Mouse (Mus musculus) thymus, adult 2 months (tissue): ENCODE data around the gene Tap1.

Source experiments
- CTCF ChIP-seq: fragments of 200-500 bp; IDR thresholded peaks from 2 replicates; pipeline ENCODE4 v1.5.1; 2012; ENCODE audit warnings: mild to moderate bottlenecking, control low read depth, low read length, moderate library complexity, borderline replicate concordance; ENCODE audit not compliant: control insufficient read depth, poor library complexity, insufficient read depth; ENCODE audit errors: extremely low read depth
- POLR2A ChIP-seq: fragments of 200-500 bp; IDR thresholded peaks from 2 replicates; pipeline ENCODE4 v1.6.1; 2012; ENCODE audit warnings: mild to moderate bottlenecking, low read length, control low read depth, moderate library complexity; ENCODE audit not compliant: control insufficient read depth, poor library complexity, insufficient read depth; ENCODE audit errors: extremely low read depth

DNA sequence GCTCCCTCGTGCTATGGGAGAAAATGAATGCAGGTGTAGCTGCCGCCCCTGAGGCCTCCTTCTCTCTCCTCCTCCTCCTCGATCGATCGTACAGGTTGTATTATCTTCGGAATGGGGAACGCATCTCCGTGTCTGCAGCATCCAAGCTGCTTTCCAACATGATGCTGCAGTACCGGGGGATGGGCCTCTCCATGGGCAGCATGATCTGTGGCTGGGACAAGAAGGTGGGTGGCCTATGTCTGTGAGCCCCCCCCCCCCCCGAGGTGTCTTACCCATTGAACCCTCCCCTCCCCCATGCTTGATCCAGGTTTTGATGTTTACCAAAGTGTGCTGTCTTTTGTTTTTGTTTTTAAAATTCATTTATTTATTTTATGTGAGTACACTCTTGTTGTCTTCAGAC, 12.7 kb downstream of the Tap1 start:
- TF ChIP-seq CTCF: no peak
- no peak for TF ChIP-seq POLR2A
